Mouse (Mus musculus) kidney, adult 2 months (tissue): ENCODE results near the gene Ccdc194.

Source experiments
- CTCF ChIP-seq: fragments of 200-500 bp; conservative IDR thresholded peaks from 2 replicates; pipeline ENCODE4 v1.5.1; 2011; ENCODE audit warnings: low read depth, mild to moderate bottlenecking, control low read depth, low read length, moderate library complexity, mixed read lengths; ENCODE audit not compliant: insufficient read depth, insufficient read length
- POLR2A ChIP-seq: fragments of 200-500 bp; IDR thresholded peaks from one replicate; pipeline ENCODE4 v1.6.1; 2011; ENCODE audit warnings: low read depth, low read length, control low read depth

DNA sequence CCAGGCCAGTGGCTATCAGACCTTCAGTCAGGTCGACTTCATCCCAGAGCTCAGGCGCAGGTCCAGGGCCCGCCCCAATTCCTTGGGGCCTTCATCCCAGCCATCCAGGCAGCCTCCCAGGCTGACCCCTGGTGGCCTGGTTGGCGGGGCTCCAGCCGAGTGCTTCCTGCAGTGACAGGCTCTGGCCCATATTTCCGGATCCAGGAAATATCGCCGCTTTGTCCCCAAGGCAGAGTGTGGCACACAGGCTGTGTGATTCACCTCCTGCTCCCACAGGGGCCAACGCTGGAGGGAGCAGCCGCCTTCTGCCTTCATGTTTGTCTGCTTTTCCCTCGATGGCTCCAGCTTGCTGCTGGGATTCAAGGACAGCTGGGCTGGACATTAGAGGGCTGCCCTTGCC, 29.0 kb downstream of the Ccdc194 start:
- TF ChIP-seq CTCF: peak; percentile 35
- no peak for TF ChIP-seq POLR2A
